Mouse (Mus musculus) adipocyte (in vitro differentiated cells): ENCODE data around the gene Pom121.
A peak's percentile ranks its signal among the peaks of the same experiment; 100 is the strongest.

Experiments used
- DNase-seq: peaks from one replicate; pipeline ENCODE4 v3.0.0-alpha.2; 2016; ENCODE audit warnings: low spot score

Pom121 gene

GRCm38 (mm10) chr5:135394004-135394823 lies at the start of gene Pom121:
Gene Pom121, minus strand, starts transcription at chr5:135394546.
- peak; percentile 76 for DNase-seq

- peak; percentile 66 for DNase-seq
These were observed 48.1 kb upstream of the Pom121 start for GRCm38 (mm10) chr5:135442430-135442829.

- DNase-seq = no peak
These were observed 40.7 kb upstream of the Pom121 start for GRCm38 (mm10) chr5:135435039-135435438.

GRCm38 (mm10) chr5:135433861-135434260 lies 39.5 kb upstream of the Pom121 start:
- DNase-seq = no peak

- DNase-seq = no peak
These were observed 36.8 kb upstream of the Pom121 start for GRCm38 (mm10) chr5:135431111-135431510.

- DNase-seq = peak; percentile 8
These were observed 34.4 kb upstream of the Pom121 start for GRCm38 (mm10) chr5:135428786-135429185.

GRCm38 (mm10) chr5:135410266-135410665 lies 15.9 kb upstream of the Pom121 start:
- DNase-seq = no peak

- no peak for DNase-seq
These were observed 13.8 kb upstream of the Pom121 start for GRCm38 (mm10) chr5:135408114-135408513.

- no peak for DNase-seq
These were observed 11.1 kb upstream of the Pom121 start for GRCm38 (mm10) chr5:135405437-135405836.

GRCm38 (mm10) chr5:135404623-135405022 lies 10.3 kb upstream of the Pom121 start:
- no peak for DNase-seq

GRCm38 (mm10) chr5:135400244-135400643 lies 5.9 kb upstream of the Pom121 start:
- peak; percentile 93 for DNase-seq

GRCm38 (mm10) chr5:135399382-135399781 lies 5.0 kb upstream of the Pom121 start:
- DNase-seq = no peak

- DNase-seq = peak; percentile 64
These were observed 1.5 kb upstream of the Pom121 start for GRCm38 (mm10) chr5:135395826-135396225.

GRCm38 (mm10) chr5:135383771-135384170 lies 10.6 kb downstream of the Pom121 start:
- DNase-seq = no peak

GRCm38 (mm10) chr5:135382746-135383145 lies 11.6 kb downstream of the Pom121 start:
- DNase-seq = no peak

GRCm38 (mm10) chr5:135381356-135381925 lies 12.9 kb downstream of the Pom121 start:
- no peak for DNase-seq

- DNase-seq = no peak
These were observed 13.7 kb downstream of the Pom121 start for GRCm38 (mm10) chr5:135380681-135381080.

GRCm38 (mm10) chr5:135376341-135376740 lies 18.0 kb downstream of the Pom121 start:
- no peak for DNase-seq

- DNase-seq = no peak
These were observed 19.2 kb downstream of the Pom121 start for GRCm38 (mm10) chr5:135375167-135375566.

GRCm38 (mm10) chr5:135373601-135374000 lies 20.7 kb downstream of the Pom121 start:
- DNase-seq = no peak

GRCm38 (mm10) chr5:135371195-135371594 lies 23.2 kb downstream of the Pom121 start:
- DNase-seq = no peak

GRCm38 (mm10) chr5:135369787-135370654 lies 24.3 kb downstream of the Pom121 start, which contains the start of gene Nsun5:
Gene Nsun5, plus strand, starts transcription at chr5:135369953.
- peak; percentile 96 for DNase-seq
